Mouse (Mus musculus) kidney, postnatal 0 days (tissue): ENCODE results near the gene Fpr1. TPM values are rescaled to one million over a fixed set of nuclear protein-coding genes. Genes with fewer than 3 reads are reported as not detected.
A peak's percentile ranks its signal among the peaks of the same experiment; 100 is the strongest.

ENCODE experiments used
- ATAC-seq: fragments of 200-750 bp; cut with Nextera tagmentation; replicated peaks from 2 replicates; pipeline ENCODE4 v1.8.0; 2017; ENCODE audit warnings: low read depth, moderate number of reproducible peaks, moderate TSS enrichment, moderate library complexity; ENCODE audit not compliant: low FRiP score
- DNase-seq: peaks from one replicate; pipeline ENCODE4 v3.0.0-alpha.2; 2016; ENCODE audit warnings: low spot score
- H3K27ac ChIP-seq: fragments of 300-500 bp; sonication (generic); 2 replicates; pipeline ENCODE4 v1.5.1; 2014; ENCODE audit warnings: mild to moderate bottlenecking
- H3K27me3 ChIP-seq: fragments of 300-500 bp; sonication (generic); 2 replicates; pipeline ENCODE4 v1.6.1; 2014; ENCODE audit warnings: low read length, mixed read lengths; ENCODE audit not compliant: insufficient read depth
- H3K36me3 ChIP-seq: fragments of 300-500 bp; sonication (generic); 2 replicates; pipeline ENCODE4 v1.6.1; 2014; ENCODE audit warnings: low read length, mixed read lengths; ENCODE audit not compliant: insufficient read depth
- H3K4me1 ChIP-seq: fragments of 300-500 bp; sonication (generic); replicated peaks from 2 replicates; pipeline ENCODE4 v1.6.1; 2014; ENCODE audit warnings: antibody characterized with exemption, low read length, mixed read lengths; ENCODE audit not compliant: insufficient read depth
- H3K4me2 ChIP-seq: fragments of 300-500 bp; sonication (generic); 2 replicates; pipeline ENCODE4 v1.6.1; 2014; ENCODE audit warnings: mild to moderate bottlenecking, low read length, moderate library complexity, mixed read lengths
- H3K4me3 ChIP-seq: fragments of 300-500 bp; sonication (generic); replicated peaks from 2 replicates; pipeline ENCODE4 v1.5.1; 2014; ENCODE audit warnings: low read depth, low read length
- H3K9ac ChIP-seq: fragments of 300-500 bp; sonication (generic); 2 replicates; pipeline ENCODE4 v1.6.1; 2014; ENCODE audit warnings: low read depth, low read length
- H3K9me3 ChIP-seq: fragments of 300-500 bp; sonication (generic); replicated peaks from 2 replicates; pipeline ENCODE4 v1.6.1; 2016; ENCODE audit warnings: low read length, inconsistent platforms, mixed read lengths
- CTCF ChIP-seq: IDR thresholded peaks from 2 replicates; pipeline ENCODE4 v1.5.1; 2016; ENCODE audit warnings: antibody characterized with exemption, low read depth, mild to moderate bottlenecking, moderate library complexity
- WGBS: fragments of 180-500 bp; shearing (Covaris S2); extraction: QIAGEN DNeasy Blood & Tissue Kit; methylation state at CpG from one replicate; pipeline ENCODE4 v1.1.7; 2014; 5-methylcytosine and 5-hydroxymethylcytosine counted together
- polyA plus RNA-seq: library from polyadenylated mRNA; unstranded; fragments of >200 nt; fragmentation: Nextera tagmentation; extraction: Ambion mirVana; gene quantifications from 2 replicates; pipeline ENCODE4 v1.2.1, GENCODE M21; 2015

Gene Fpr1
- polyA plus RNA-seq, 1 experiment from 2014 or later: 0.39 TPM

DNA sequence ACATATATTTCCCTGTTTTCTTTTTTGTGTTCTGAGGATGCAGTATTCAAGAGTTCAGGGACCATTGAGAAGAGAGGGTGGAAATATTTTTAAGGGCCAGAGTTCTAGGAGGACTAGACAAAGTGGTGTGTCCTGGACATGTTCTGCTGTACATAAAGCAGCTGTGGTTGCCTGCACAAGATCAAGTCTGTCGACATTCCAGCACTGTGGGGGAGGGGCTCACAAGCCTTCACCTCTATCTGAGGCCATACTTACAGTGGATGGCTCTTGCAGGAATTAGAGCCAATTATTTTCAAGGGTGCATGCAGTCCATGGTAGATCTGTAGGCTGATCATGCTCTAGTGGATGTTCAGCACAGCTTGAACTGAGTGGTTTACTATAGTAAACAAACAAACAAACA, 48.8 kb downstream of the Fpr1 start:
- Histone ChIP-seq H3K4me3 (no peak overlapping the region), H3K9me3 (no peaks in the 10 kb centered on the region), H3K9ac (no peak overlapping the region), H3K4me1 (peaks cover 35% of the 10 kb centered on the region), H3K4me2 (no peak overlapping the region), H3K36me3 (0 out of 2 replicates have a peak, but pooled peaks cover 7% of the 10 kb centered on the region), H3K27me3 (no peaks in the 10 kb centered on the region), H3K27ac (peak overlapping the region; percentile 15; the same call in 1 of the 2 replicates)
- TF ChIP-seq CTCF: no peak
- no peak for ATAC-seq
- peak; percentile 45 for DNase-seq
- WGBS: 0% methylated on average over 1 of the region's 1 CpGs

DNA sequence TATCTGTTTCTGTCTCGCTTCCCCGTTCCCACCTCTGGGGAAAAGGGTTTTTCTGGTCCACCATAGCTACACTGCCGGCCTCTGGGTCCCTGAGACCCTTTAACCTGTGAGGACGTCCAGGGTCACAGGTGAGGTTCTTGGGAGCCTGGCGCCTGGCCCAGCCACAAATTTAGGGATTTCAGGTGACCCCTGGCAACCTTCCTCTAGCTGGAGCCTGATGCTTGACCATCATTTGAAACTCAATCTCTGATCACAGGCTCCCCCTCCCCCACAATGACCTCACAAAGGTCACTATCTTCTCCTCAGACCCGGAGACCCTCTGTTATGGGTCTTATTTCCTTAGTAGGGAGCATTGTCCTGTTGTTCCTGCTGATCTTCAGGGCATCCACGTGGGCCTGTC, 53.0 kb downstream of the Fpr1 start:
- H3K36me3 ChIP-seq: no peaks in the 10 kb centered on the region
- H3K4me1 ChIP-seq: peaks cover 34% of the 10 kb centered on the region
- H3K4me2 ChIP-seq: peak overlapping the region; percentile 94
- no peak for DNase-seq
- 40% methylated on average over 7 of the region's 7 CpGs for WGBS
- peak overlapping the region; percentile 86; the same call in 1 of the 2 replicates for H3K9ac ChIP-seq
- no peak for ATAC-seq
- no peaks in the 10 kb centered on the region for H3K27me3 ChIP-seq
- no peak overlapping the region for H3K27ac ChIP-seq
- H3K9me3 ChIP-seq: no peaks in the 10 kb centered on the region
- TF ChIP-seq CTCF: no peak
- H3K4me3 ChIP-seq: 0 out of 2 replicates have a peak overlapping the region, but pooled peaks have one; percentile 82

DNA sequence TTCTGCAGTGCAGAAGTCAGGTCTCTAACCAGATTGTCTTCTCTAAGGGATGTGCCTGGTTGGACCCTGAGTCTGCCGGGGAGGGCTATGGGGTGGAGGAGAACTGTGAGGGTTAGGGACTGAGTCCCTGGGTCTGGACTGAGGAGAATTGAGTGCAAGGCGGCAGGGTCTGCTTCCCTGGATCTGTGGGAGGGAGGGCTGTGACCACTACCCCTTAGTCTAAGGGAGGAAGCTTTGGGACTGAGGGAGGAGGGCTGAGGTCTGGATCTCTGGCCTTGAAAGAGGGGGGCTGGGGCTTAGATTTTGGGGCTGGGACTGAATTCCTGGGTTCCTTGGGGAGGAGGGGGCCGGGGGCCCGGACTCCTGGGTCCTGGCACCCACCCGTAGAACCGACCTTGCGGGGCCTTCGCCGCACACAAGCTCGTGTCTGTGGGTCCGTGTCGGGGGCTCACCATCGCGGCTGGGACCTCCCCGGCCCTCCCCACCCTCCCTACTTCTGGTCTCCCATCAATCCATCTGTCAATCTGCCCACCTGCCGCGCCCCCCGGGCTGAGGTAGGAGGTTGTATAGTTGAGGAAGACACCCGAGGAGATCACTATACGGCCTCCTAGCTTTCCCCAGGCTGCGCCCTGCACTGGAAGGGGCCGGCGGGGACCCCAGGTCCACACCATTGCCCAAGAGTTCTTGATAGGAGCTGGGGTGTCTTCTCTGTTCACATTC, 53.8 kb downstream of the Fpr1 start:
- no peaks in the 10 kb centered on the region for H3K36me3 ChIP-seq
- H3K4me2 ChIP-seq: peak overlapping the region; percentile 94
- no peak for DNase-seq
- ATAC-seq: no peak
- H3K9me3 ChIP-seq: no peaks in the 10 kb centered on the region
- 22% methylated on average over 23 of the region's 23 CpGs for WGBS
- H3K4me3 ChIP-seq: peak overlapping the region; percentile 82
- H3K4me1 ChIP-seq: peaks cover 37% of the 10 kb centered on the region
- no peaks in the 10 kb centered on the region for H3K27me3 ChIP-seq
- peak overlapping the region; percentile 86; the same call in 1 of the 2 replicates for H3K9ac ChIP-seq
- no peak for TF ChIP-seq CTCF
- peak overlapping the region; percentile 98 for H3K27ac ChIP-seq

DNA sequence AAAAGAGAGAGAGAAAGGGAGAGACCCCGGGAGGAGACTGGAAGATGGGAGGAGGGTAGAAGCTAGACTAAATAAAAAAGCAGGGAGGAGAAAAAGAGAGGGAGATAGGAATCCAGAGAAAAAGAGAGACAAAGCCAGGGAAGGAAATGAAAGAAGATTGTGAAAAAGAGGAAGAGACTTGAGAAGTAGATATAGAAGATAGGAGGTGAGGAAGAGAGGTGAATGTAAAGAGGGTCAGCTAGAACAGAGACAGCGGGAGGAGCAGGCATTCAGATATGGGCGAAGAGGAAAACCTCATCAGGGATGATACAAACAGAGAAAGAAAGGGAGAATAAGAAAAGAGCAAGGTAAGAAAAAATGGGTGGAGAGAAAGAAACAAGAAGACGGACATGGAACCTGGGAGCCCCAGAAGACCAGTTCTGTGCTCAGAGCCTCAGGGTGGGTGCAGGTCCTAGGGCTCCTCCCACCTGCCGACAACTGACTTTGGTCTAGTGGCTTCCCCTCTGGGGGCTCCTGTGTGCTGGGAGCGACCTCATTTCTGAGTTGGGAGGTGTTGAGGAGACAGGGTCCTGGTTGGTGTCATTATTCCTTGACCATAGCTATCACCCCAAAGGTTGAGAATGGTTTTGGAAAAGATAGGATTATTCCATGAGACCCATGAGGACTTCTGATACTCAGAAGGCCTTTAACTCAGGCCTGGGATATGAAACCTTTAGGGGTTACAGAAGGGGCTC, 54.5 kb downstream of the Fpr1 start:
- H3K4me1 ChIP-seq: peaks cover 31% of the 10 kb centered on the region
- WGBS: 3% methylated on average over 6 of the region's 6 CpGs
- H3K36me3 ChIP-seq: no peaks in the 10 kb centered on the region
- H3K4me3 ChIP-seq: peak overlapping the region; percentile 82
- TF ChIP-seq CTCF: no peak
- peak overlapping the region; percentile 86 for H3K9ac ChIP-seq
- peak overlapping the region; percentile 94 for H3K4me2 ChIP-seq
- H3K9me3 ChIP-seq: no peaks in the 10 kb centered on the region
- DNase-seq (peak; percentile 37), ATAC-seq (no peak)
- peak overlapping the region; percentile 98 for H3K27ac ChIP-seq
- no peaks in the 10 kb centered on the region for H3K27me3 ChIP-seq

DNA sequence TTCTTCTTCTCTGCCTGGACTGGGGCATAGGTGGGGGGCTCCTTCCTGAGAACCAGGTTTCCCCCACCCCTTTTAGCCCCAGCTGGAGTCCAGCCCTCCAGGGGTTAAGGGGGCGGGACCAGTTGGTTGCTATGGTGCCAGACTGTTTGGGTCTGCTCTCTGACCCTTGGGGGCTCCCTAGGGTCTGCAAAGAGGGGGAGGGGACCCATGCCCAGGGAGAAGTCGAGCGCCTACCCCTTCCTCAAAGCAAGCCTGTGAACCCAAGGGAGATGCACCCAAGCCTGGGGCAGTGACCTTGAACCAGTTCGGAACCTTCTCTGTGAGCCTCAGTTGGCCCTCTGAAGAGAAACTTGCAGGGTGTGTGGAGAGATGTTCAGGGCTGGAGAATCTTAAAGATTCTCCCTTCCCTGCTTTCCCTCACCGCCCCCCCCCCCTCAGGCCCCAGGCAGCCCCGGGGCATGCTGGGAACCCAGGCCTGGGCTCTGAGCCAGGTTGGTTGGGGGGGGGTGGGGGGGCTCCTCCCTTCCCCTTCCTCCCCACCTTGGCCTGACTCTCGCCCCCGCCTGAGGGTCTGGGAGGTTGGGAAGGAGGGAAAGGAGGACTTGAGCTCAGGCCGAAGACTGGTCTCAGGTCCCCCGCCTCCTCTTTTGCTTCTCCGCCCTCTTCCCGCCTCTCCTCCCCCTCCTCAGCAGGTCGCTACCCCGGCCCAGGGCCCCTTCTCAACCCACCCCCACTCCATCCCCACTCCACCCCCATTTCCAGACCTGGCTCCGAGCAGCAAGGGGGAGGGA, 55.4 kb downstream of the Fpr1 start:
- Histone ChIP-seq H3K9ac (peak overlapping the region; percentile 86), H3K9me3 (no peaks in the 10 kb centered on the region), H3K4me2 (peak overlapping the region; percentile 94), H3K4me3 (peak overlapping the region; percentile 82), H3K36me3 (no peaks in the 10 kb centered on the region), H3K27me3 (no peaks in the 10 kb centered on the region), H3K27ac (peak overlapping the region; percentile 98), H3K4me1 (peaks cover 30% of the 10 kb centered on the region)
- no peak for TF ChIP-seq CTCF
- WGBS: 1% methylated on average over 11 of the region's 15 CpGs
- ATAC-seq (peak; percentile 26), DNase-seq (peak; percentile 89)

DNA sequence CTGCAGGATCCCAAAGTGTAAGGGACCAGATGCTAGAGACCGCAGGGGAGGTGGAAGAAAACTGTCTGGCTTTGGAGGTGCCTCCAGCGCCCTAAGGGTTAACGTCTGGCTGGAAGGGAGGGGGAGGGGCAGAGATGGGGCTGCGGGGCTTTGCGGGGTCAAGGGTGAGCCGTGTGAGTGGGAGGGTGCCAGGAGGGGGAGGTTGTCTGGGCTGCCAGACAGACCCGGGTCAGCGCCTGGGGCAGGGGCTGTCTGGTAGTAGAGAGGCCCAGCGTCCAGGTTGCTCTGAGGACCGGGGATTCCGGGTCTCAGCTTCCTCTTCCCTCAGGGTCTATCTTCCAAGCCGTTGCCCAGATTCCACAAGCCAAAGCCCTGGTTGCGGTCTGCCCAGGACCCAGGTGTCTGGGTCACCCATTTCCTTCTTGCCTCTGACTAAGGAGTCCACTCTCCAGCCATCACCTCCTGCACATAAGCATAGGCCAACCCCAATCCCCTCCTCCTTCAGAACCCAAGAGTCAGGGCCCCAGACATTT, 56.0 kb downstream of the Fpr1 start:
- peak overlapping the region; percentile 94 for H3K4me2 ChIP-seq
- H3K4me3 ChIP-seq: peak overlapping the region; percentile 82
- ATAC-seq (peak; percentile 58), DNase-seq (peak; percentile 83)
- peak overlapping the region; percentile 86 for H3K9ac ChIP-seq
- no peaks in the 10 kb centered on the region for H3K27me3 ChIP-seq
- H3K36me3 ChIP-seq: no peaks in the 10 kb centered on the region
- peaks cover 30% of the 10 kb centered on the region for H3K4me1 ChIP-seq
- H3K9me3 ChIP-seq: no peaks in the 10 kb centered on the region
- under 1% methylated on average over 13 of the region's 13 CpGs for WGBS
- no peak for TF ChIP-seq CTCF
- peak overlapping the region; percentile 98 for H3K27ac ChIP-seq
